In the genomic region with DNA sequence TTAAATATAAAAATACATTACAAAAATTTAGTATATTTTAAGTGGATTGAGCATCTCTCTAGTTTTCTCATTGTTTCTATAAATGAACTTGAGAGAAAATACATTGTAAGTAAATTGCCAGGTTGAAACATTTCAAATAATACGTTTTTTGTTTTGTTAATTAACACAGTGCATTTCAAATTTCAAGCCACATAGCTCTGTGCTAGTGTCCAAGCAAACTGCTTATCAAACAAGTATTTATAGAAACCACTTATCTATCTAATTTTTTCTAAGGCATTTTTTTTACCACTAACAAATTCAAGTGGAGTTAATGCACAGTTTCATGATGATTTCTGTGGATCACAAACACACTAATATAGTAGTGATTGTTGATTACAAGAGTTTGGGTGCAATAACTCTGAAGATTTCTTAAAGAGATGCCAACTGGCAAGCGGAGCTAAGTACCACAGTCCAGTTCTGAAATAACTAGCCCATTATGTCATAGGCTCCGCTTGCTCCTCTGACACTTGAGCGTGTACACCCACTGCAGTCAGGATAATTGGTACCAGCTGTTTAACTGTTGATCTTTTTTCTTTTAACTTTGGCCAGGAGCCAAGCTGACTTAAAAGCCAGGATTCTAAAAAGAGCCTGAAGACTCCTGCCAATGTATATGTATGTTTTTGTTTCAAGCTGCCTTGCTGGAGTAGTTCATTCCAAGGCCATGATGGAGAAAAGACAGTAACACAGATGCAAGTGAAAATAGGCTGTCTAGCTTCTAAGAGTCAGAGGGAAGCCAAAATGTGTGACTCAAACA, we compare ENCODE assay signal across 8 mouse cellular contexts.
DNase-seq lines count a peak whose midpoint lies in the region; ATAC-seq and TF ChIP-seq lines count a peak whose summit lies in the region.

No protein-coding gene starts in this region.

- H3K4me1 ChIP-seq in intestine, embryonic 15.5 days (replicated peaks) = no peaks in the 10 kb centered on the region

- peak; percentile 95 for ATAC-seq in intestine, embryonic 15.5 days

- DNase-seq in embryo, embryonic 11.5 days (ENCODE audit: low read depth, low spot score) = peak; percentile 84
- peak; percentile 78 to 87 for DNase-seq in heart, adult 18-20 months
- peak; percentile 37 for DNase-seq in lung, postnatal 25 days (ENCODE audit: low spot score)
- DNase-seq in telencephalon, adult 2 months (ENCODE audit: low read depth, low spot score) = peak; percentile 56
- DNase-seq in cerebellum, adult 9-10 months = no peak
- no peak for DNase-seq in adrenal gland, postnatal 4 days (ENCODE audit: low spot score in 2 of 2)

- no peaks in the 10 kb centered on the region for H3K79me2 ChIP-seq in C2C12 (ENCODE audit: control insufficient read depth, insufficient read depth)

- WGBS in intestine, embryonic 15.5 days = 39% methylated on average over 4 of the region's 4 CpGs

- no peak for TF ChIP-seq CTCF in C2C12 (IDR thresholded peaks at IDR 0.05; ENCODE audit: control insufficient read depth, insufficient read depth, insufficient read length)

- no peaks in the 10 kb centered on the region for H3K9me3 ChIP-seq in intestine, embryonic 15.5 days

- no peaks in the 10 kb centered on the region for H3K36me3 ChIP-seq in C2C12 (ENCODE audit: control insufficient read depth, insufficient read depth)
- no peaks in the 10 kb centered on the region for H3K36me3 ChIP-seq in intestine, embryonic 15.5 days

- no peaks in the 10 kb centered on the region for H3K27me3 ChIP-seq in C2C12 (ENCODE audit: control insufficient read depth, insufficient read depth, insufficient read length)
- no peaks in the 10 kb centered on the region for H3K27me3 ChIP-seq in intestine, embryonic 15.5 days (replicated peaks)

- no peak overlapping the region for H3K9ac ChIP-seq in intestine, embryonic 15.5 days

- H3K79me3 ChIP-seq in C2C12 (ENCODE audit: low read depth) = no peaks in the 10 kb centered on the region

- no peak overlapping the region for H3K4me3 ChIP-seq in C2C12 (ENCODE audit: insufficient read depth, poor library complexity, severe bottlenecking)
- H3K4me3 ChIP-seq in intestine, embryonic 15.5 days (replicated peaks) = no peak overlapping the region

- H3K4me2 ChIP-seq in intestine, embryonic 15.5 days (replicated peaks) = no peak overlapping the region

- H3K27ac ChIP-seq in intestine, embryonic 15.5 days = peak overlapping the region; percentile 56; the same call in 1 of the 2 replicates

- no peak overlapping the region for H3ac ChIP-seq in C2C12 (ENCODE audit: control insufficient read depth, insufficient read length, low read depth)

TF ChIP-seq in C2C12, 6 proteins besides CTCF, POLR2A, EP300 and RAD21:
- TF ChIP-seq MYOD1 (IDR thresholded peaks at IDR 0.05; ENCODE audit: control insufficient read depth, insufficient read length, low read depth) (peak; percentile 42), CEBPB (IDR thresholded peaks at IDR 0.05; ENCODE audit: low read depth) (no peak)
TF ChIP-seq in C2C12: peak in this region for 1.

Comparison
In these comparisons a context has a peak if more than half of its experiments do, and no peak if none do; other contexts are left out.
1. DNase-seq: peak in embryo, embryonic 11.5 days (single experiment), heart, adult 18-20 months (2 of 2), lung, postnatal 25 days (single experiment) and telencephalon, adult 2 months (single experiment); none in cerebellum, adult 9-10 months (single experiment) and adrenal gland, postnatal 4 days (0 of 2).